Mouse (Mus musculus): ENCODE measurements around the gene Smim5. TPM values are rescaled to one million over a fixed set of nuclear protein-coding genes. Genes with fewer than 3 reads are reported as not detected.
A peak's percentile ranks its signal among the peaks of the same experiment; 100 is the strongest.

Gene Smim5
- total and polyA plus RNA-seq, 3 experiments: 0.42 to 1.4 (median 0.98) TPM

- in situ Hi-C loops (cut with MboI; ENCODE audit: low pct_ligation_motif_present, low pct_unique_long_range_greater_than_20kb, low sequenced_read_pairs) (no loop called here), dilution Hi-C loops (cut with MboI; ENCODE audit: extremely low pct_ligation_motif_present, extremely low pct_unique_long_range_greater_than_20kb, low sequenced_read_pairs) (no loop called here)
- H3K4me2 ChIP-seq (ENCODE audit: insufficient read depth, low read depth, poor library complexity, severe bottlenecking): no peak overlapping the region
- peaks cover 39% of the 10 kb centered on the region for H3K27me3 ChIP-seq (replicated peaks)
- no peak for DNase-seq (ENCODE audit: extremely low read depth)
- H3K27ac ChIP-seq (ENCODE audit: insufficient read depth, low read depth): no peak overlapping the region
- H3K79me2 ChIP-seq (replicated peaks; ENCODE audit: control insufficient read depth, extremely low read depth, insufficient read depth, poor library complexity, severe bottlenecking): no peaks in the 10 kb centered on the region
- TF ChIP-seq RAD21 (IDR thresholded peaks at IDR 0.05; ENCODE audit: low read depth, low read length): no peak
- no peak for TF ChIP-seq RCOR1 (conservative IDR thresholded peaks at IDR 0.05; ENCODE audit: low read depth, low read length)
- TF ChIP-seq ELF1 (IDR thresholded peaks at IDR 0.05; ENCODE audit: low read depth, low read length): no peak
- TF ChIP-seq POLR2A (IDR thresholded peaks at IDR 0.05; ENCODE audit: low read depth, low read length): no peak
- TF ChIP-seq MAZ (IDR thresholded peaks at IDR 0.05; ENCODE audit: low read depth, low read length): no peak
- no peak for TF ChIP-seq MEF2A (IDR thresholded peaks at IDR 0.05; ENCODE audit: borderline replicate concordance, low read depth, low read length)
- no peak for TF ChIP-seq PAX5 (IDR thresholded peaks at IDR 0.05; ENCODE audit: low read length)
- TF ChIP-seq BHLHE40 (IDR thresholded peaks at IDR 0.05; ENCODE audit: low read depth, low read length): no peak
- TF ChIP-seq SMC3 (IDR thresholded peaks at IDR 0.05; ENCODE audit: low read depth, low read length): no peak
- TF ChIP-seq MAX (IDR thresholded peaks at IDR 0.05; ENCODE audit: low read length): no peak
- no peak for TF ChIP-seq NRF1 (IDR thresholded peaks at IDR 0.05; ENCODE audit: low read depth, low read length)
- no peak for TF ChIP-seq TCF12 (IDR thresholded peaks at IDR 0.05; ENCODE audit: low read depth, low read length)
- TF ChIP-seq E2F4 (IDR thresholded peaks at IDR 0.05; ENCODE audit: insufficient replicate concordance, low read depth, low read length): no peak
- TF ChIP-seq ZNF384 (IDR thresholded peaks at IDR 0.05; ENCODE audit: low read depth, low read length): no peak
- TF ChIP-seq CHD2 (IDR thresholded peaks at IDR 0.05; ENCODE audit: low read length): no peak
- TF ChIP-seq ZC3H11A (IDR thresholded peaks at IDR 0.05; ENCODE audit: low read depth, low read length): no peak
- TF ChIP-seq ZKSCAN1 (IDR thresholded peaks at IDR 0.05; ENCODE audit: borderline replicate concordance, low read depth, low read length): no peak
- H3K9me3 ChIP-seq (replicated peaks; ENCODE audit: low read length): no peaks in the 10 kb centered on the region
- H3K36me3 ChIP-seq (replicated peaks in 1 of 2; ENCODE audit: control insufficient read depth in 1 of 2, insufficient read depth in 1 of 2, low read length in 1 of 2): peaks cover 18 to 28% of the 10 kb centered on the region in 2 experiments
- H3K4me1 ChIP-seq (ENCODE audit: control insufficient read depth in 1 of 2, insufficient read depth in 2 of 2): peaks cover 3 to 4% of the 10 kb centered on the region in 2 experiments; a peak in 2 of 4 replicates
- H3K9ac ChIP-seq (ENCODE audit: insufficient read depth, low read depth): no peak overlapping the region
- no peak overlapping the region for H3K4me3 ChIP-seq (replicated peaks in 1 of 3; ENCODE audit: low read depth in 2 of 3, low read length in 2 of 3, poor library complexity in 1 of 3)
Observed at GRCm38 (mm10) chr11:115857936-115858335, 41.8 kb upstream of the Smim5 start.

DNA sequence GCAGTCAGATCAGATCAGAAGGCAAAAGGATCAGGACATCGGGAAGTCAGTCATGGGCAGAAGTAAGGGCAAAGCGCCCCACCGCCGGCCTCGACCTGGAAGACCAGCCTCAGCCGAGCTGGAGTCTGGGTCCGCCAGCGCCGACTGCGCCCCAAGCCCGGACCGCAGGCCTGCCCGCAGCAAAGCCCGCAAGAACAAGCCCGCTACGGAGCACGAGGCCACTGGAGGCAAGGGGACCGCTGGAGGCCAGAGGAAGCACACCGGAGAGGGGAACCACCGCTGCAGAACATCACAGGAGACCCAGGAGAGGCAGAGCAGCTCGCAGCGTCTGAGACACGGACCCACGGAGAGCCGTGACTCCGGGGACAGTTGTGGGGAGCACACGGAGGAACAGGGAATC lies 41.4 kb upstream of the Smim5 start, which contains the start of gene Myo15b:
TSS of gene Myo15b (plus strand) at position 53 of the 400 bp plus-strand sequence.
- TF ChIP-seq NELFE (IDR thresholded peaks at IDR 0.05; ENCODE audit: low read depth, low read length) (no peak), CTCF (conservative IDR thresholded peaks at IDR 0.05 in 1 of 2, IDR thresholded peaks at IDR 0.05 in 1 of 2; ENCODE audit: low read depth in 2 of 2, low read length in 2 of 2) (no peak), MAFK (IDR thresholded peaks at IDR 0.05; ENCODE audit: insufficient replicate concordance, low read length) (no peak), MAX (IDR thresholded peaks at IDR 0.05; ENCODE audit: low read length) (no peak), E2F4 (IDR thresholded peaks at IDR 0.05; ENCODE audit: insufficient replicate concordance, low read depth, low read length) (no peak), GABPA (IDR thresholded peaks at IDR 0.05; ENCODE audit: insufficient replicate concordance, low read depth, low read length) (no peak), TBP (conservative IDR thresholded peaks at IDR 0.05; ENCODE audit: low read depth, low read length) (no peak), MYC (IDR thresholded peaks at IDR 0.05; ENCODE audit: low read depth, low read length) (no peak), JUND (conservative IDR thresholded peaks at IDR 0.05; ENCODE audit: low read depth, low read length) (no peak), RCOR1 (conservative IDR thresholded peaks at IDR 0.05; ENCODE audit: low read depth, low read length) (no peak), CHD2 (IDR thresholded peaks at IDR 0.05; ENCODE audit: low read length) (no peak), HCFC1 (IDR thresholded peaks at IDR 0.05; ENCODE audit: low read depth, low read length) (no peak), ZKSCAN1 (IDR thresholded peaks at IDR 0.05; ENCODE audit: borderline replicate concordance, low read depth, low read length) (no peak), SMC3 (IDR thresholded peaks at IDR 0.05; ENCODE audit: low read depth, low read length) (no peak), USF1 (IDR thresholded peaks at IDR 0.05; ENCODE audit: low read depth, low read length) (no peak), USF2 (conservative IDR thresholded peaks at IDR 0.05; ENCODE audit: low read depth, low read length) (no peak), SIN3A (IDR thresholded peaks at IDR 0.05; ENCODE audit: low read length) (no peak)
- peaks cover 3 to 4% of the 10 kb centered on the region in 2 experiments; a peak in 2 of 4 replicates for H3K4me1 ChIP-seq (ENCODE audit: control insufficient read depth in 1 of 2, insufficient read depth in 2 of 2)
- dilution Hi-C loops (cut with MboI; ENCODE audit: extremely low pct_ligation_motif_present, extremely low pct_unique_long_range_greater_than_20kb, low sequenced_read_pairs) (no loop called here), in situ Hi-C loops (cut with MboI; ENCODE audit: low pct_ligation_motif_present, low pct_unique_long_range_greater_than_20kb, low sequenced_read_pairs) (no loop called here)
- no peak within 1 kb of the TSS for H3K27ac ChIP-seq (ENCODE audit: insufficient read depth, low read depth)
- no peak for DNase-seq (ENCODE audit: extremely low read depth)
- H3K9ac ChIP-seq (ENCODE audit: insufficient read depth, low read depth): no peak within 1 kb of the TSS
- H3K79me2 ChIP-seq (replicated peaks; ENCODE audit: control insufficient read depth, extremely low read depth, insufficient read depth, poor library complexity, severe bottlenecking): no peaks in the 10 kb centered on the region
- peaks cover 43% of the 10 kb centered on the region for H3K27me3 ChIP-seq (replicated peaks)
- no peaks in the 10 kb centered on the region for H3K9me3 ChIP-seq (replicated peaks; ENCODE audit: low read length)
- H3K4me2 ChIP-seq (ENCODE audit: insufficient read depth, low read depth, poor library complexity, severe bottlenecking): peak within 1 kb of the TSS; percentile 64; the same call in 1 of the 2 replicates
- H3K36me3 ChIP-seq (replicated peaks in 1 of 2; ENCODE audit: control insufficient read depth in 1 of 2, insufficient read depth in 1 of 2, low read length in 1 of 2): peaks cover 14 to 24% of the 10 kb centered on the region in 2 experiments
- H3K4me3 ChIP-seq (replicated peaks in 1 of 3; ENCODE audit: low read depth in 2 of 3, low read length in 2 of 3, poor library complexity in 1 of 3): no peak within 1 kb of the TSS

Data from CH12.LX (cell line).